Mouse (Mus musculus) cerebellum, adult 2 months (tissue): Measurements from ENCODE around the gene Il4ra. TPM values are rescaled to one million over a fixed set of nuclear protein-coding genes. Genes with fewer than 3 reads are reported as not detected.

ENCODE experiments used
- DNase-seq, 2 experiments: peaks; one replicate each; pipeline ENCODE4 v3.0.0; 2021
- H3K27ac ChIP-seq: fragments of 200-500 bp; 2 replicates; pipeline ENCODE4 v1.5.1; 2012; ENCODE audit warnings: low read length, control low read depth, inconsistent platforms; ENCODE audit not compliant: insufficient read depth
- H3K27me3 ChIP-seq: fragments of 200-500 bp; 2 replicates; pipeline ENCODE4 v1.6.1; 2012; ENCODE audit warnings: inconsistent platforms, mild to moderate bottlenecking, low read length, moderate library complexity; ENCODE audit not compliant: control insufficient read depth, insufficient read depth
- H3K4me1 ChIP-seq: fragments of 200-500 bp; 2 replicates; pipeline ENCODE4 v1.6.1; 2011; ENCODE audit warnings: low read length; ENCODE audit not compliant: control insufficient read depth, insufficient read depth
- H3K4me3 ChIP-seq: fragments of 200-500 bp; replicated peaks from 2 replicates; pipeline ENCODE3; 2011; ENCODE audit warnings: mild to moderate bottlenecking, low read depth, low read length, control low read depth; ENCODE audit not compliant: insufficient read depth
- CTCF ChIP-seq: fragments of 200-500 bp; IDR thresholded peaks from 2 replicates; pipeline ENCODE4 v1.5.1; 2011; ENCODE audit warnings: low read depth, mild to moderate bottlenecking, control low read depth, low read length, moderate library complexity, borderline replicate concordance; ENCODE audit not compliant: insufficient read depth
- POLR2A ChIP-seq: fragments of 200-500 bp; IDR thresholded peaks from 2 replicates; pipeline ENCODE4 v1.6.1; 2011; ENCODE audit warnings: low read length, control low read depth, borderline replicate concordance; ENCODE audit not compliant: insufficient read depth
- WGBS: fragments of 180-500 bp; shearing (Covaris S2); methylation state at CpG from one replicate; pipeline ENCODE4 v1.1.7; 2018; 5-methylcytosine and 5-hydroxymethylcytosine counted together
- polyA plus RNA-seq: library from polyadenylated mRNA; depleted of rRNA; stranded (reverse); fragments of >200 nt; gene quantifications from 2 replicates; pipeline ENCODE4 v1.2.3, GENCODE M21; 2012

The Il4ra gene
- polyA plus RNA-seq, 1 experiment = 8.6 TPM

DNA sequence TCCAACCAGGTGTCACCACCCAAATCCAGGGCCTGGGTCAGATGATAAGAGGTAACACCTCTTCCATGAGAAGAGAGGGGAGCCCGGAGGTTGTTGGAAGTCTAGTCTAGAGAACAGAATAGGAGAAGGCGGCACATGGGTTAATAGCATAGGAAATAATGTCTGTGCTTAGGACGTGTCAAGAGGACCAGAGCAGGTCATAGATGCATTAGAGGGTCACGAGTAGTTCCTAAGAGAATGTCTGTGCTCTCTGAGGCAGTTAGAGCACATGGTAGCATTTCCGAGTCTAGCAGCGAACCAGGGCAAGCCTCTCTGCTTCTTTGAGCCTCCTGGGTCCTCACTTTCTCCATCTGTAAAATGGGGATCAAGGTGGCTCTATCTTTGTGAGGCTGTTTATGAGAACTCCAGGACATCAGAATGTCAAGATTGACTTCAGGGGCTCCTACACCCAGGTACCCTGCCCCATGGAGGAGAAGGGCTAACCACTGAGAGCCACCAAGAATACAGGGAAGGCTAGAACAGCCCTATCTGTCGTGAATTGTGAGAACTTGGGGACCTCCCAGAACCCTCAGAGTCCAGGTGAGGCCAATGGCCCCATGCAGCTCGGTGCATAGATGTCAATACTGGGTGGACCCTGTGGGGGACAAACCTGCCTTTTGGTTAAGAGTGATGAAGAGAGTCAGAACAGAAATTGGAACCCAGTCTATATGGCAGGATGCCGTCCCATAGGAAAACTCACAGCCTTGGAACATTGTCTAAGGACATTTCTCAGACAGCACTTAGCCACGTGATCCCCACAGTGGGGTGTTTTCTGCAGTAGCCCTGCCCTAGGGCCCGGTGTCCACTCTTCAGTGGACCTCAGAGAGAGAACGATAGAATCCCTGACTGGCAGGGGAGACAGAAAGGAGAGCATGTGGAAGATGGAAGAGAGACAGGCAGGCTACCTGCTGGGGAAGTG, 52.7 kb downstream of the Il4ra start:
- Histone ChIP-seq H3K27ac (no peak overlapping the region), H3K4me3 (no peak overlapping the region), H3K4me1 (no peaks in the 10 kb centered on the region), H3K27me3 (no peaks in the 10 kb centered on the region; the same call in 1 of the 2 replicates)
- DNase-seq = no peak
- 77% methylated on average over 12 of the region's 12 CpGs for WGBS
- TF ChIP-seq POLR2A (no peak), CTCF (no peak)

GRCm38 (mm10) chr7:125605725-125606139, 53.8 kb downstream of the Il4ra start:
- no peak for DNase-seq
- TF ChIP-seq POLR2A (no peak), CTCF (no peak)
- H3K4me3 ChIP-seq = no peak overlapping the region
- H3K27me3 ChIP-seq = no peaks in the 10 kb centered on the region; the same call in 1 of the 2 replicates
- no peaks in the 10 kb centered on the region for H3K4me1 ChIP-seq
- WGBS = 76% methylated on average over 4 of the region's 4 CpGs
- H3K27ac ChIP-seq = no peak overlapping the region

DNA sequence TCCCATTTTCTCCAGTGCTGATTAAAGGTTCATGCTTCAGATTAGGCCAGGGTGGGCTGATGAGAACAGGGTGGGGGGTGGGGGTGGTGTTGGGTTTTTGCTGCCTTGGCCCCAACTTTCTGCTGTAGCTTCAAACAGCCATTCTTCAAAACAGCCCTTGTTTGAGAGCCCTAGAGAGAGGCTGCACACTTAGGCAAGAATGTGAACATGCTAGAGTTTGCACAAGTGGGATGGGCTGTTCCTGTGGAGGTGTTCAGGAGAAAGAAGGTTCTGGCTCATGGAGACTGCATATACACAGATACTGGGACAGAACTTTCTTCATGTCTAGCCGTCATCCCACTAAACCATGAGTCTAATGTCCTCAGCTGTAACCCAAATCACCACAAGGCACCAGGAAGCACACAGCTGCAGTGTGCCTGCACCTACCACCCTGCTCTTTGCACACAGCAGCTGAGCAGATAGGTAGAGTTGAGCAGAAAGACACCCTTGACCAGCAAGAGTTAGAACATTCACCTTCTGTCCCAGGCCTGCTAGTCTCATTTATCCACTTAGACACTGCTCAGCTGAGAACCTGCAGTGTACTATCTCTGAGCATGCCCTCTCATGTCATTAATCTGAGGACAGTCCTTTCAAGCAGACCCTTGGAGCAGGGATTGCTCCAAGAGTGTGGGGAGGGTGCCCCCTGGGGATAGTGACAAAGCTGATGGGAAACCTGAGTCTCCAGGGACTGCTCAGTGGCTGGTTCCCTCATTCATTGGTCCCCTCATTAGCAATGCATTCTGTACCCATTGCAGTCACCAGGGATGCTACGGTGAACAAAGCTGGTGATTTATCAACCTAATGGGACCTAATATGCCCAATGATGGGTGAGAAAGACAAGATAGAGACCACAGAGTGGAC, 54.6 kb downstream of the Il4ra start:
- DNase-seq = no peak
- H3K4me1 ChIP-seq = no peaks in the 10 kb centered on the region
- H3K27ac ChIP-seq = no peak overlapping the region
- 72% methylated on average over 2 of the region's 2 CpGs for WGBS
- H3K27me3 ChIP-seq = no peaks in the 10 kb centered on the region; the same call in 1 of the 2 replicates
- H3K4me3 ChIP-seq = no peak overlapping the region
- TF ChIP-seq CTCF = no peak
- no peak for TF ChIP-seq POLR2A

DNA sequence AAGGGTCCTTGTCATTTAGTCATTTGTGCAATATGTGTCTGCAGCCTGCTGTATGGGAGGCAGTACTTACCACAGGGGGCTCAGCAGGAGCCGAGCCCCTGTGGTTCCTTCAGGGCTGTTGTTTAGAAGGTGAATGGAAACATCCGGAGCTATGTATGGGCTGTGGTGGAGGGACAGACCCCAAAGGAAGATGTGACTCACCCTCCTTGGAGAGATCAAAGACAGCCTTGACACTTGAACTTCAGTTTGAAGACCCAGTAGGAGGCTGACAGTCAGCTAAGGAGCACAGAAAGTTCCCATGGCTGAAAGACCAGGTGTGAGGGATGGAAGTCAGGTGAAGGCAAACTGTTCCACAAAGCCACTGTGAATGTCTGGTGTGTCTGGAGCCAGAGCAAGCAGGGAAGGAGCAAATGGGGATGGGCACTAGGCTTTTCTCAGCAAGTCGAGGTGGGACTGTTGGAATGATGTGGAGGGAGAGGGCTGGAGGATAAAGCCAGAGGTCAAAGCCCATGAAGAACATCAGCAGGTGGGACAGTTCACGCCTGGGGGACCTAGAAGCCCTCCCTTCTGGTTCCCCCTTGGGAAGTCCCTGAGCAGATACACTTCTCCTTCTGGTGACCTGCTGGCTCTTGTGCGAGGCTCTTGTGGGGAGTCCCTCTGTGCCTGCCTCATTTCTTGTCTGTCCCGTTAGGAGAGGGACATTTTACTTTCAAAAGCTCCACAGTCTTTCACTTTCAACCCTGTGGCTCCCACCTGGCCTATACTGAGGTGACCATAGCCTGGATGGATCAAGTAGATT, 55.7 kb downstream of the Il4ra start:
- H3K4me3 ChIP-seq = no peak overlapping the region
- H3K27ac ChIP-seq = no peak overlapping the region
- 61% methylated on average over 6 of the region's 6 CpGs for WGBS
- H3K4me1 ChIP-seq = no peaks in the 10 kb centered on the region
- TF ChIP-seq POLR2A = no peak
- TF ChIP-seq CTCF = no peak
- no peak for DNase-seq
- no peaks in the 10 kb centered on the region for H3K27me3 ChIP-seq

- DNase-seq = no peak
- WGBS = 85% methylated on average over 4 of the region's 4 CpGs
- Histone ChIP-seq H3K27me3 (no peaks in the 10 kb centered on the region), H3K4me1 (no peaks in the 10 kb centered on the region), H3K4me3 (no peak overlapping the region), H3K27ac (no peak overlapping the region)
- TF ChIP-seq POLR2A (no peak), CTCF (no peak)
Measured at GRCm38 (mm10) chr7:125608183-125608688, 56.3 kb downstream of the Il4ra start.

DNA sequence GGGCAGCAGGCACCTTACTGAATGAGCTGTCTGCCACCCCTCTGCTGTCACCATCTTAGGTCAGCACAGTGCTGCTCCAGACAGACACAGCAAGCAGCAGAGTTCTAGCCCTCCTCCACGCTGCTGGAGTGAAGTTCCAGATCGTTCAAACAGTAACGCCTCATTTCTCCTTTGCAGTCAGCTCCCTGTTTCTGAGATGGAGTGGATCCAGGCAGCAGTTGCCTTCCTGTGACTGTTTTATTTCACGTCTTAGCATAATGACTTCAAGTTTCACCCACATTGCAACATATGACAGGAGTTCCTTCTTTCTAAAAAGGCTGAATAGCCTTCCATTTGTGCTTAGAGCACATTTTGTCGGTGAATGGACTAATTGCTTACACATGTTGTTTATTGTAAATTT, 61.7 kb downstream of the Il4ra start:
- TF ChIP-seq CTCF (no peak), POLR2A (no peak)
- Histone ChIP-seq H3K27me3 (no peaks in the 10 kb centered on the region), H3K27ac (no peak overlapping the region), H3K4me3 (no peak overlapping the region), H3K4me1 (no peaks in the 10 kb centered on the region)
- DNase-seq = no peak
- 84% methylated on average over 5 of the region's 5 CpGs for WGBS

GRCm38 (mm10) chr7:125615453-125615852, 63.5 kb downstream of the Il4ra start:
- H3K27ac ChIP-seq = no peak overlapping the region
- no peak overlapping the region for H3K4me3 ChIP-seq
- no peaks in the 10 kb centered on the region for H3K4me1 ChIP-seq
- H3K27me3 ChIP-seq = no peaks in the 10 kb centered on the region
- WGBS = 90% methylated on average over 7 of the region's 7 CpGs
- TF ChIP-seq POLR2A = no peak
- TF ChIP-seq CTCF = no peak
- DNase-seq = no peak
